ENCODE assay signal across 13 mouse cellular contexts in genomic region chr3:39053072-39053471, GRCm38 (mm10).
DNase-seq lines count a peak whose midpoint lies in the region; ATAC-seq and TF ChIP-seq lines count a peak whose summit lies in the region.
"Had no signal": no experiment of that assay in that cellular context is flagged by ENCODE, and none has a peak within 500 bp of the region (broad histone marks: within the 10 kb centered on the region; RNA-seq: fewer than 3 reads in every experiment).

No protein-coding gene starts in this region.

- no peak for TF ChIP-seq CTCF in hindbrain, postnatal 0 days (IDR thresholded peaks at IDR 0.05; ENCODE audit: low read depth)
- TF ChIP-seq CTCF in gastrocnemius, adult 2 months (IDR thresholded peaks at IDR 0.05) = no peak
- no peak for TF ChIP-seq CTCF in stomach, postnatal 0 days (IDR thresholded peaks at IDR 0.05; ENCODE audit: low read depth)

- no peak overlapping the region for H3K9ac ChIP-seq in forebrain, embryonic 12.5 days
- H3K9ac ChIP-seq in hindbrain, postnatal 0 days (replicated peaks; ENCODE audit: low read length) = no peak overlapping the region
- no peak overlapping the region for H3K9ac ChIP-seq in stomach, postnatal 0 days (ENCODE audit: low read length)

- DNase-seq in forebrain, embryonic 10.5 days (ENCODE audit: extremely low spot score, low spot score) = no peak
- DNase-seq in Muller cell, postnatal 12 days (ENCODE audit: inconsistent ontology term) = peak; percentile 76
- DNase-seq in embryonic facial prominence, embryonic 10.5 days (ENCODE audit: low spot score) = peak; percentile 15
- peak; percentile 86 for DNase-seq in hindbrain, postnatal 0 days (ENCODE audit: low spot score)
- DNase-seq in spleen, postnatal 14 days (ENCODE audit: low spot score in 2 of 2) = no peak
- no peak for DNase-seq in gastrocnemius, adult 2 months
- DNase-seq in stomach, postnatal 0 days (ENCODE audit: low spot score) = no peak
- DNase-seq: cerebellum, adult 8-10 months; heart, postnatal 10 days; kidney, adult 8-10 months; lung, postnatal 14 days; thymus, postnatal 25 days had no signal

- H3K9me3 ChIP-seq in forebrain, embryonic 12.5 days = no peaks in the 10 kb centered on the region
- 0 out of 2 replicates have a peak, but pooled peaks cover 6% of the 10 kb centered on the region for H3K9me3 ChIP-seq in forebrain, embryonic 10.5 days
- H3K9me3 ChIP-seq in embryonic facial prominence, embryonic 10.5 days = no peaks in the 10 kb centered on the region
- no peaks in the 10 kb centered on the region for H3K9me3 ChIP-seq in hindbrain, postnatal 0 days (ENCODE audit: low read length)
- no peaks in the 10 kb centered on the region for H3K9me3 ChIP-seq in stomach, postnatal 0 days (ENCODE audit: control insufficient read depth, low read length)

- no peak overlapping the region for H3K27ac ChIP-seq in forebrain, embryonic 12.5 days
- H3K27ac ChIP-seq in forebrain, embryonic 10.5 days = no peak overlapping the region
- no peak overlapping the region for H3K27ac ChIP-seq in embryonic facial prominence, embryonic 10.5 days (replicated peaks)
- no peak overlapping the region for H3K27ac ChIP-seq in hindbrain, postnatal 0 days
- no peak overlapping the region for H3K27ac ChIP-seq in gastrocnemius, adult 2 months
- H3K27ac ChIP-seq in stomach, postnatal 0 days (replicated peaks) = no peak overlapping the region

- intact Hi-C loops in gastrocnemius, adult 2 months (cut with DNase I) = no loop called here

- H3K4me2 ChIP-seq in forebrain, embryonic 12.5 days = no peak overlapping the region
- H3K4me2 ChIP-seq in hindbrain, postnatal 0 days (ENCODE audit: low read depth, low read length) = no peak overlapping the region
- no peak overlapping the region for H3K4me2 ChIP-seq in stomach, postnatal 0 days (replicated peaks; ENCODE audit: low read depth)

- peak; percentile 52; the same call in 1 of the 2 replicates for ATAC-seq in forebrain, embryonic 12.5 days (ENCODE audit: low FRiP score)
- peak; percentile 72 for ATAC-seq in hindbrain, postnatal 0 days
- ATAC-seq in stomach, postnatal 0 days (ENCODE audit: low FRiP score, low TSS enrichment) = no peak

- 31% methylated on average over 6 of the region's 6 CpGs for WGBS in forebrain, embryonic 12.5 days
- 70% methylated on average over 6 of the region's 6 CpGs for WGBS in forebrain, embryonic 10.5 days
- 52% methylated on average over 6 of the region's 6 CpGs for WGBS in embryonic facial prominence, embryonic 10.5 days
- 19% methylated on average over 6 of the region's 6 CpGs for WGBS in hindbrain, postnatal 0 days
- WGBS in stomach, postnatal 0 days = 34% methylated on average over 6 of the region's 6 CpGs

- H3K27me3 ChIP-seq in forebrain, embryonic 12.5 days = peaks cover 15% of the 10 kb centered on the region
- H3K27me3 ChIP-seq in forebrain, embryonic 10.5 days (ENCODE audit: poor library complexity, severe bottlenecking) = peaks cover 14% of the 10 kb centered on the region; the same call in 1 of the 2 replicates
- no peaks in the 10 kb centered on the region for H3K27me3 ChIP-seq in embryonic facial prominence, embryonic 10.5 days (replicated peaks; ENCODE audit: low read depth, poor library complexity, severe bottlenecking)
- H3K27me3 ChIP-seq in hindbrain, postnatal 0 days (ENCODE audit: insufficient read depth, low read length) = no peaks in the 10 kb centered on the region
- no peaks in the 10 kb centered on the region for H3K27me3 ChIP-seq in stomach, postnatal 0 days (ENCODE audit: control insufficient read depth, insufficient read depth, low read length)

- H3K4me3 ChIP-seq in forebrain, embryonic 12.5 days (replicated peaks) = no peak overlapping the region
- no peak overlapping the region for H3K4me3 ChIP-seq in forebrain, embryonic 10.5 days
- no peak overlapping the region for H3K4me3 ChIP-seq in embryonic facial prominence, embryonic 10.5 days
- H3K4me3 ChIP-seq in hindbrain, postnatal 0 days (ENCODE audit: low read length) = no peak overlapping the region
- H3K4me3 ChIP-seq in gastrocnemius, adult 2 months = no peak overlapping the region
- no peak overlapping the region for H3K4me3 ChIP-seq in stomach, postnatal 0 days (ENCODE audit: low read depth, low read length)

- TF ChIP-seq EP300 in stomach, postnatal 0 days (optimal IDR thresholded peaks at IDR 0.05) = no peak

- H3K36me3 ChIP-seq in forebrain, embryonic 12.5 days (replicated peaks) = no peaks in the 10 kb centered on the region
- no peaks in the 10 kb centered on the region for H3K36me3 ChIP-seq in forebrain, embryonic 10.5 days (replicated peaks)
- no peaks in the 10 kb centered on the region for H3K36me3 ChIP-seq in embryonic facial prominence, embryonic 10.5 days (replicated peaks)
- H3K36me3 ChIP-seq in hindbrain, postnatal 0 days (ENCODE audit: insufficient read depth, low read length) = no peaks in the 10 kb centered on the region
- H3K36me3 ChIP-seq in stomach, postnatal 0 days (ENCODE audit: control insufficient read depth, insufficient read depth, low read length) = no peaks in the 10 kb centered on the region

- peaks cover 9% of the 10 kb centered on the region for H3K4me1 ChIP-seq in forebrain, embryonic 12.5 days
- peaks cover 15% of the 10 kb centered on the region for H3K4me1 ChIP-seq in forebrain, embryonic 10.5 days
- 0 out of 2 replicates have a peak, but pooled peaks cover 8% of the 10 kb centered on the region for H3K4me1 ChIP-seq in embryonic facial prominence, embryonic 10.5 days
- H3K4me1 ChIP-seq in hindbrain, postnatal 0 days (ENCODE audit: insufficient read depth, low read length) = no peaks in the 10 kb centered on the region
- H3K4me1 ChIP-seq in stomach, postnatal 0 days (replicated peaks; ENCODE audit: control insufficient read depth, insufficient read depth) = no peaks in the 10 kb centered on the region

Comparison
In these comparisons a context has a peak if more than half of its experiments do, and no peak if none do; other contexts are left out.
1. DNase-seq: peak in Muller cell, postnatal 12 days (single experiment), embryonic facial prominence, embryonic 10.5 days (single experiment) and hindbrain, postnatal 0 days (single experiment); none in forebrain, embryonic 10.5 days (single experiment), spleen, postnatal 14 days (0 of 2), gastrocnemius, adult 2 months (single experiment) and stomach, postnatal 0 days (single experiment).